Mouse (Mus musculus) testis, adult 2 months (tissue): ENCODE results near the gene Bbs9.

Source experiments
- CTCF ChIP-seq: fragments of 200-500 bp; IDR thresholded peaks from 2 replicates; pipeline ENCODE4 v1.5.1; 2012; ENCODE audit warnings: low read depth, mild to moderate bottlenecking, inconsistent platforms, low read length, moderate library complexity; ENCODE audit not compliant: control insufficient read depth, insufficient read depth, insufficient replicate concordance
- POLR2A ChIP-seq: fragments of 200-500 bp; IDR thresholded peaks from 2 replicates; pipeline ENCODE4 v1.6.1; 2012; ENCODE audit warnings: low read depth, mild to moderate bottlenecking, inconsistent platforms, low read length, moderate library complexity; ENCODE audit not compliant: control insufficient read depth

GRCm38 (mm10) chr9:22632800-22633485, 157.4 kb downstream of the Bbs9 start:
- TF ChIP-seq POLR2A = no peak
- TF ChIP-seq CTCF = no peak
